Comparison of ENCODE assay signal across 10 mouse cellular contexts in the genomic region with DNA sequence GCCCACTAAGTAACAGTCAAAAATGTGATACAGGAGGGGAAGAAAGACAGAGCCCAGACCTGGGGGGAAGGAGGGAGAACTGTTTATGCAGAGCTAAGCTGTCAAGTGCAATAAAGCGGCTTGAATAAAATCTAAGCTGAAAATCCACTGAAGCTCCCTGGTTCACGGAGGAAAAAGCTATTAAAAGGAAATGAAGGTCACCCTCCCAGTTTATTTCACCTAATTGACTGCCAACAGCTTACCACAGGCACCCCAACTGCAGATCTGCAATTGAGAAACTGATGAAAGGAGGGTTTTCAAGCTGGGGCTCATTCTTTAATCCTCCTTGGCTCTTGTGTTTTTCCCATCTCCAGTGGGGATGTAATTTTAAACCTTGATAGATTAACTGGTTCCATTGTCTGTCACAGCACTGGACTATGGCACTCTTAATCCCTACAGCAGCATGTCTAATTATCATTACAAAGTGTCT. TPM values are rescaled to one million over a fixed set of nuclear protein-coding genes. Genes with fewer than 3 reads are reported as not detected.
DNase-seq lines count a peak whose midpoint lies in the region; ATAC-seq and TF ChIP-seq lines count a peak whose summit lies in the region.
"Had no signal": no experiment of that assay in that cellular context is flagged by ENCODE, and none has a peak within 500 bp of the region (broad histone marks: within the 10 kb centered on the region; RNA-seq: fewer than 3 reads in every experiment).

No protein-coding gene starts in this region.

- DNase-seq in embryo, embryonic 10.5 days (ENCODE audit: low spot score) = peak; percentile 72
- DNase-seq in midbrain, embryonic 11.5 days (ENCODE audit: low spot score, missing footprints) = peak; percentile 95
- DNase-seq in retina, postnatal 7 days (ENCODE audit: low read depth, low spot score) = peak; percentile 59
- no peak for DNase-seq in adrenal gland, adult 2 months
- DNase-seq in frontal cortex, postnatal 36 days (ENCODE audit: low spot score in 2 of 2) = no peak
- DNase-seq in liver, postnatal 0 days = no peak
- DNase-seq: kidney, postnatal 4 days had no signal

- no peaks in the 10 kb centered on the region for H3K27me3 ChIP-seq in forebrain, embryonic 15.5 days
- H3K27me3 ChIP-seq in midbrain, embryonic 11.5 days (ENCODE audit: control insufficient read depth, insufficient read depth, low read length) = peaks cover 14% of the 10 kb centered on the region
- no peaks in the 10 kb centered on the region for H3K27me3 ChIP-seq in liver, postnatal 0 days (ENCODE audit: insufficient read depth, low read length)
- H3K27me3 ChIP-seq: megakaryocyte, embryonic 14.5 days had no signal

- WGBS in forebrain, embryonic 15.5 days = 9% methylated on average over 2 of the region's 2 CpGs
- 9% methylated on average over 2 of the region's 2 CpGs for WGBS in midbrain, embryonic 11.5 days
- 73% methylated on average over 2 of the region's 2 CpGs for WGBS in liver, postnatal 0 days (ENCODE audit: insufficient replicate concordance)

- no peak overlapping the region for H3K4me3 ChIP-seq in forebrain, embryonic 15.5 days
- H3K4me3 ChIP-seq in midbrain, embryonic 11.5 days (ENCODE audit: low read depth, low read length) = no peak overlapping the region
- no peak overlapping the region for H3K4me3 ChIP-seq in liver, postnatal 0 days (ENCODE audit: low read depth, low read length)
- H3K4me3 ChIP-seq: megakaryocyte, embryonic 14.5 days had no signal

- no peak for TF ChIP-seq CTCF in liver, postnatal 0 days (IDR thresholded peaks at IDR 0.05; ENCODE audit: low read depth)

- H3K9me3 ChIP-seq in forebrain, embryonic 15.5 days = no peaks in the 10 kb centered on the region
- H3K9me3 ChIP-seq in midbrain, embryonic 11.5 days (ENCODE audit: control insufficient read depth, low read length) = no peaks in the 10 kb centered on the region
- H3K9me3 ChIP-seq in liver, postnatal 0 days (ENCODE audit: low read length) = no peaks in the 10 kb centered on the region
- H3K9me3 ChIP-seq: megakaryocyte, embryonic 14.5 days had no signal

- H3K9ac ChIP-seq in forebrain, embryonic 15.5 days (replicated peaks) = no peak overlapping the region
- H3K9ac ChIP-seq in midbrain, embryonic 11.5 days (ENCODE audit: low read length) = no peak overlapping the region
- no peak overlapping the region for H3K9ac ChIP-seq in liver, postnatal 0 days (replicated peaks)
- H3K9ac ChIP-seq: liver, embryonic 14.5 days had no signal

- peak overlapping the region; percentile 63 for H3K27ac ChIP-seq in forebrain, embryonic 15.5 days (replicated peaks)
- peak overlapping the region; percentile 48; the same call in 1 of the 2 replicates for H3K27ac ChIP-seq in midbrain, embryonic 11.5 days (ENCODE audit: low read depth, low read length)
- no peak overlapping the region for H3K27ac ChIP-seq in liver, postnatal 0 days (ENCODE audit: low read depth)
- H3K27ac ChIP-seq: liver, embryonic 14.5 days had no signal

- peaks cover 5% of the 10 kb centered on the region; the same call in 1 of the 2 replicates for H3K36me3 ChIP-seq in forebrain, embryonic 15.5 days
- H3K36me3 ChIP-seq in midbrain, embryonic 11.5 days (ENCODE audit: control insufficient read depth, insufficient read depth, low read length) = no peaks in the 10 kb centered on the region; the same call in 1 of the 2 replicates
- peaks cover 9% of the 10 kb centered on the region for H3K36me3 ChIP-seq in liver, postnatal 0 days (replicated peaks; ENCODE audit: insufficient read depth, low read length)

- peak; percentile 93 for ATAC-seq in forebrain, embryonic 15.5 days (replicated peaks)
- peak; percentile 93 for ATAC-seq in midbrain, embryonic 11.5 days (ENCODE audit: low FRiP score)
- no peak for ATAC-seq in liver, postnatal 0 days

- TF ChIP-seq EP300 in liver, postnatal 0 days (IDR thresholded peaks at IDR 0.05; ENCODE audit: low read depth) = no peak

- H3K4me2 ChIP-seq in forebrain, embryonic 15.5 days (replicated peaks) = no peak overlapping the region
- no peak overlapping the region for H3K4me2 ChIP-seq in midbrain, embryonic 11.5 days
- H3K4me2 ChIP-seq in liver, postnatal 0 days (ENCODE audit: low read depth, low read length) = no peak overlapping the region

- peaks cover 45% of the 10 kb centered on the region for H3K4me1 ChIP-seq in forebrain, embryonic 15.5 days
- peaks cover 25% of the 10 kb centered on the region for H3K4me1 ChIP-seq in midbrain, embryonic 11.5 days (ENCODE audit: control insufficient read depth, insufficient read depth, low read length)
- no peaks in the 10 kb centered on the region for H3K4me1 ChIP-seq in liver, postnatal 0 days (ENCODE audit: insufficient read depth)

RNA-seq across cellular contexts. Expression of gene Tle1, which starts 32.9 kb away (rescaled TPM):
- 38.2 and 40.0 TPM in 2 replicates for polyA plus RNA-seq in forebrain, embryonic 15.5 days (2015; fragmentation: Nextera tagmentation; extraction: Ambion mirVana)
- polyA plus RNA-seq in midbrain, embryonic 11.5 days (2014; fragmentation: Nextera tagmentation; extraction: Ambion mirVana) = 34.6 and 40.4 TPM in 2 replicates
- 10 to 100 TPM; 35.1 to 37.2 TPM for total RNA-seq in adrenal gland, adult 2 months (2021)
- 38.2 and 50.3 TPM in 2 replicates for polyA plus RNA-seq in adrenal gland, adult 2 months (2012; rRNA removed)
- polyA plus RNA-seq in liver, postnatal 0 days (2015; fragmentation: Nextera tagmentation; extraction: Ambion mirVana) = 20.3 and 21.2 TPM in 2 replicates

Comparison
In these comparisons a context has a peak if more than half of its experiments do, and no peak if none do; other contexts are left out.
1. DNase-seq: peak in embryo, embryonic 10.5 days (single experiment), midbrain, embryonic 11.5 days (single experiment) and retina, postnatal 7 days (single experiment); none in adrenal gland, adult 2 months (single experiment), frontal cortex, postnatal 36 days (0 of 2) and liver, postnatal 0 days (single experiment).